Mouse (Mus musculus): Measurements from ENCODE around the gene Vac14. TPM values are rescaled to one million over a fixed set of nuclear protein-coding genes. Genes with fewer than 3 reads are reported as not detected.

The Vac14 gene
- polyA plus RNA-seq, 1 experiment from 2014 or later, result 29.3 TPM

DNA sequence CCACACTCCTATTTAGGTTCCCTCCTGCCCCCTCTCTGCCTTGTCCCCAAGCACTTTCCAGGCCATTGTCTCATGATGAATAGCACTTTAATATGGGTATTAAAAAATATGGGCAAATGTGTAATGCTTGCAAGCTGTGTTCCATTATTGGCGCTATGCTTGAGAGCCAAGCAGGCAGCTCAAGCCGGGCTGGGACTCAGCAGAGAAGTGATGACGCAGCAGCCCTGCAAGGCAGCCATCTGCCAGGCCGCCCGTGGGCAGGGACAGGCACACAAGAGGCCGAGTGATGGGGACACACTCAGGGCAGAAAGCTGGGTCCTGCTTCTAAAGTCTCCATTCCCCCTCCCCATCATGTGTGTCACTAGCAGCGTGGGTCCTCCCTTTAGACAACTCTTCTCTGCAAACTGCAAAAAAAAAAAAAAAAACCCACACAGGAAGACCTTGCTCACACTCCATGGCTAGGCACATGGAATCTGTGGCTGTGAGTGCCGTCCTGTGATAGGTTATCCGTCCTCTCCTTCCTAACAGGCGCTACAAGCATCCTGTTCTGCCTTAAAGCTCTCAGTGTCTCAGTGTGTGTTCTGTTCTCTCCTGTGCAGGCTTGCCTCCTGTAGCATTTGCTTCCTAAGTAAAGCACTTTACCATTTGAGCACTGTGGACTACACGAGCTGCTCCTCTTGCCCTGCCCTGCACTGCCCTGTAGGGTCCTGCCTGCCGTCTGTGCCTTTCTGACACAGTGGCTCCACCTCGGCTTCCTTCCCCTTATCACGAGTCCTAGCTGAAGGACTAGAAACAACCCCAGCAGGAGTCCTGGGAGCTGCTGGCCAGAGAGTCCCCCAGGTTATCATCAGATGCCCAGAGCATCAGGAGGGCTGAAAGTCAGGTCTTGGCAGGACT, 87.3 kb downstream of the Vac14 start:
- no peaks in the 10 kb centered on the region for H3K4me1 ChIP-seq (ENCODE audit: control insufficient read depth, insufficient read depth, low read length)
- H3K4me3 ChIP-seq (ENCODE audit: low read depth, low read length), result no peak overlapping the region
- H3K27ac ChIP-seq (replicated peaks; ENCODE audit: low read depth, low read length), result no peak overlapping the region
- no peaks in the 10 kb centered on the region for H3K36me3 ChIP-seq (replicated peaks; ENCODE audit: control insufficient read depth, insufficient read depth, low read depth, low read length)
- ATAC-seq (replicated peaks; ENCODE audit: insufficient number of reproducible peaks, low FRiP score, low TSS enrichment, low read depth) (no peak), DNase-seq (ENCODE audit: low spot score) (no peak)
- WGBS, result 68% methylated on average over 14 of the region's 14 CpGs
- no peak overlapping the region for H3K4me2 ChIP-seq (ENCODE audit: low read depth, low read length)
- no peaks in the 10 kb centered on the region for H3K9me3 ChIP-seq (replicated peaks; ENCODE audit: control insufficient read depth, low read length)
- no peak overlapping the region for H3K9ac ChIP-seq (replicated peaks; ENCODE audit: low read length)
- H3K27me3 ChIP-seq (ENCODE audit: control insufficient read depth, insufficient read depth, low read length), result no peaks in the 10 kb centered on the region

DNA sequence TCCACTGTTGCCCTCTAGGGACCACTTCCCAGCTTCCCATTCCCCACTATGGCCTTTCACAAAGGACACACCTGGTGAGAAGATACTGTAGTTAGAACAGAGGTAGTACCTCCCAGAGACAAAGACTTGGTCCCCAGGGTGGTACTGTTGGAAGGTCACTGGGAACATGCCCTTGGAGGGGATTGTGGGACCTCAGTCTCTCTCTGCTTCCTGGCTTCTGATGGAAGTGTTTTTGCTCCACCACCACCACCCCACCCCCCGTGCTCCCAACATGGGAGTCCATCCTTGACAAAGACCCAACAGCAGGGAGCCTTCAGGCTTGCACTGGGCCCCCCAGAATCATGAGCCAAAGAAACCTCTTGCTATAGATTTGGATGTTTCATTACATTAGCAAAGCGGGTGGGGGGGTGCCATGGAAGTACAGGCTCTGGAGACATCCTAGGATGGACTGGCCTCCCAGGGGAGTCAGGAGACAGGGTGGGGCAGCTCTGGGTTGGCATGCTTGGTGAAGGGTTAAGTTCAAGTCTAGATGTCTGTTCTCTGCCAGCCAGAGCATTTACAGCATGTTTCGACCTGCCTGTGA, 88.0 kb downstream of the Vac14 start:
- no peak for ATAC-seq (replicated peaks; ENCODE audit: insufficient number of reproducible peaks, low FRiP score, low TSS enrichment, low read depth)
- Histone ChIP-seq H3K27me3 (ENCODE audit: control insufficient read depth, insufficient read depth, low read length) (no peaks in the 10 kb centered on the region), H3K4me1 (ENCODE audit: control insufficient read depth, insufficient read depth, low read length) (no peaks in the 10 kb centered on the region), H3K4me3 (ENCODE audit: low read depth, low read length) (no peak overlapping the region), H3K9me3 (replicated peaks; ENCODE audit: control insufficient read depth, low read length) (no peaks in the 10 kb centered on the region), H3K27ac (replicated peaks; ENCODE audit: low read depth, low read length) (no peak overlapping the region), H3K36me3 (replicated peaks; ENCODE audit: control insufficient read depth, insufficient read depth, low read depth, low read length) (no peaks in the 10 kb centered on the region), H3K9ac (replicated peaks; ENCODE audit: low read length) (no peak overlapping the region), H3K4me2 (ENCODE audit: low read depth, low read length) (no peak overlapping the region)
- no peak for DNase-seq (ENCODE audit: low spot score)
- 85% methylated on average over 3 of the region's 3 CpGs for WGBS

DNA sequence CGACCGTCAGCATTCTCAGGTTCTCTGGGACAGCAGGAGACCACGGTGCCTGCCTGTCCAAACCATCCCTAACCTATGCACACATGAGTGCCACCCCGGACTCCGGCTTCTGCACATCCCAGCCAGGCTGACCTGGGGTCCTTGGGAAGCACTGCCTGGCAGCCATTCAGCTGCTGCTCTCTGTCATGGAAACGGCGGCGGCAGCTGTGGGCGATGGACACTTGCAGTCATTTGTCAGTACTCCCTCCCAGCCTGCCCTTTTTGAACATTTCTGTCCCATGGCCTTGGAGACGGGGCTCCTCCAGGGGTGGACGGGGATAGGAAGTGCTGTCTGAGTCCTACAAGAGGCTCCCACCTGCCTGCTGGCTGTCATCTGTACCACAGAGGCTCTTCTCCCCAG, 90.0 kb downstream of the Vac14 start:
- no peak overlapping the region for H3K4me3 ChIP-seq (ENCODE audit: low read depth, low read length)
- no peak overlapping the region for H3K4me2 ChIP-seq (ENCODE audit: low read depth, low read length)
- no peak for DNase-seq (ENCODE audit: low spot score)
- 86% methylated on average over 11 of the region's 11 CpGs for WGBS
- no peaks in the 10 kb centered on the region for H3K27me3 ChIP-seq (ENCODE audit: control insufficient read depth, insufficient read depth, low read length)
- H3K9ac ChIP-seq (replicated peaks; ENCODE audit: low read length), result no peak overlapping the region
- H3K9me3 ChIP-seq (replicated peaks; ENCODE audit: control insufficient read depth, low read length), result no peaks in the 10 kb centered on the region
- no peaks in the 10 kb centered on the region for H3K36me3 ChIP-seq (replicated peaks; ENCODE audit: control insufficient read depth, insufficient read depth, low read depth, low read length)
- ATAC-seq (replicated peaks; ENCODE audit: insufficient number of reproducible peaks, low FRiP score, low TSS enrichment, low read depth), result no peak
- H3K4me1 ChIP-seq (ENCODE audit: control insufficient read depth, insufficient read depth, low read length), result no peaks in the 10 kb centered on the region
- H3K27ac ChIP-seq (replicated peaks; ENCODE audit: low read depth, low read length), result no peak overlapping the region

DNA sequence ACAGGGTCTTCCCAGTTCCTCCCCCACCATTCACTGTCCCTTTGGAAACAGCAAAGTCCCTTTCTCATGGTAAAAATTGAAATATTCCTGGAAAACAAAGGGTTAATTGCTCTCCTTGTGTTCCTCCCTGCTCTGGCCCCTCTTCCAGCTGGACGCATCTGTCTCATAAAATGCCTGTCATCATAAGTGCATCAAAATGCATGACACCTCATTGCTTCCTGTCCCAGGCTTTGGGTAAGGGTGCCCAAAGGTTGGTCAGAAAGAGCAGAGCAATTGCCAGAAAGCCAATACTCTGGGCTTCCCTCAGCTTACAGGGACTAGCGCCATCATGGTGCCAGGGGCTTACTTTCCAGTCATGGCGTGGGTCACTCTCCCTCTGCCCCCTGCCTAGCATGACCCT, 92.2 kb downstream of the Vac14 start:
- H3K9ac ChIP-seq (replicated peaks; ENCODE audit: low read length), result no peak overlapping the region
- ATAC-seq (replicated peaks; ENCODE audit: insufficient number of reproducible peaks, low FRiP score, low TSS enrichment, low read depth), result no peak
- WGBS, result 49% methylated on average over 3 of the region's 3 CpGs
- no peak overlapping the region for H3K4me2 ChIP-seq (ENCODE audit: low read depth, low read length)
- no peaks in the 10 kb centered on the region for H3K36me3 ChIP-seq (replicated peaks; ENCODE audit: control insufficient read depth, insufficient read depth, low read depth, low read length)
- no peaks in the 10 kb centered on the region for H3K4me1 ChIP-seq (ENCODE audit: control insufficient read depth, insufficient read depth, low read length)
- H3K27ac ChIP-seq (replicated peaks; ENCODE audit: low read depth, low read length), result no peak overlapping the region
- no peak overlapping the region for H3K4me3 ChIP-seq (ENCODE audit: low read depth, low read length)
- H3K27me3 ChIP-seq (ENCODE audit: control insufficient read depth, insufficient read depth, low read length), result no peaks in the 10 kb centered on the region
- no peak for DNase-seq (ENCODE audit: low spot score)
- no peaks in the 10 kb centered on the region for H3K9me3 ChIP-seq (replicated peaks; ENCODE audit: control insufficient read depth, low read length)

DNA sequence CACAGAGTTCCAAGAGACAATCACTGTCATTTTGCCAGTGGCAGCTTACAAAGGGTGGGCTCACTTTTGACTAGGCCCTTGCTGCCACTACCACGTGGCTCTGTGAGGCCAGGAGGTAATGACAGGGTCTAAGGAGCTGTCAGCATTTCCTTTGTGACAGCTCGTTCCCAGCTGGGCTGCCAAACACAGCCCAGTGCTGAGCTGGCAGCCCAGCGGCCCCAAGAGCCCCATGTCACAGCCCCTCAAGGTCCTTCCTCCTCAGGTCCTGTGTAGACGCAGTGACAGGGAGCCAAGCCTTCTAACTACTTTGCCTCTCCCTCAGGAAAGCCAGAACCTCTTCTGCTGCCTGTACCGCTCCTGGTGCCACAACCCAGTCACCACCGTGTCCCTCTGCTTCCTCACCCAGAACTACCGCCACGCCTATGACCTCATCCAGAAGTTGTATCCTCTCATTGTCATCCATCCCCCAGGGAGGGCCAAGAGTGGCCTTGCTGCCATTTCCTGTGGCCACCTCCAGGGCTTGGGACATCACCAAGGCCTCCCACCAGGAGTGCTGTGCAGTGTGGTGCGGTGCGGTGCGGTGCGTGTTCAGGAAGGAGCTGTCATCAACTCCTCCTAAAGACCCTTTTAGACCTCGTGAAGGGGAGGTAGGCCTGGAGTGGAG, 93.0 kb downstream of the Vac14 start:
- no peak overlapping the region for H3K4me3 ChIP-seq (ENCODE audit: low read depth, low read length)
- no peaks in the 10 kb centered on the region for H3K9me3 ChIP-seq (replicated peaks; ENCODE audit: control insufficient read depth, low read length)
- no peaks in the 10 kb centered on the region for H3K36me3 ChIP-seq (replicated peaks; ENCODE audit: control insufficient read depth, insufficient read depth, low read depth, low read length)
- 75% methylated on average over 13 of the region's 13 CpGs for WGBS
- no peak overlapping the region for H3K9ac ChIP-seq (replicated peaks; ENCODE audit: low read length)
- no peaks in the 10 kb centered on the region for H3K27me3 ChIP-seq (ENCODE audit: control insufficient read depth, insufficient read depth, low read length)
- H3K4me2 ChIP-seq (ENCODE audit: low read depth, low read length), result no peak overlapping the region
- H3K4me1 ChIP-seq (ENCODE audit: control insufficient read depth, insufficient read depth, low read length), result no peaks in the 10 kb centered on the region
- no peak for ATAC-seq (replicated peaks; ENCODE audit: insufficient number of reproducible peaks, low FRiP score, low TSS enrichment, low read depth)
- DNase-seq (ENCODE audit: low spot score), result no peak
- H3K27ac ChIP-seq (replicated peaks; ENCODE audit: low read depth, low read length), result no peak overlapping the region

DNA sequence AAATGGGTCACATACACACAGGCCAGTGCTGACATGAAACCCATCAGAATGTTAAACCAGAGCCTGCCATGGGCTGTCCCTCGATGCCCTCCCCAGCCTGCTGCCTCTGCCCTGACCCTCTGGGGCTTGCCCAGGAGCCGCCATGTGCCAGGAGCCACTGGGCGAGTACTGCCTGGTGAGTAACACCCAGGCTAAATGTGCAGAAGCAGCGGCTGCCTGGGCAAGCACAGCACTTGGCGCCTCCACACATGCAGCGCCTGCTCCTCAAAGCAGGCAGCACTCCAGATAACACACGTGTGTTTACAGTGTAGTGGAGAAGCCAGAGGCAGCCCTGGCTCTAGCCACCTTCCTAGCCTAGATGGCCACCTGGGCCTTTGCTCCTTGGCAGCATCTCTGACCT, 94.7 kb downstream of the Vac14 start:
- H3K9ac ChIP-seq (replicated peaks; ENCODE audit: low read length), result no peak overlapping the region
- DNase-seq (ENCODE audit: low spot score) (no peak), ATAC-seq (replicated peaks; ENCODE audit: insufficient number of reproducible peaks, low FRiP score, low TSS enrichment, low read depth) (no peak)
- no peak overlapping the region for H3K27ac ChIP-seq (replicated peaks; ENCODE audit: low read depth, low read length)
- no peak overlapping the region for H3K4me3 ChIP-seq (ENCODE audit: low read depth, low read length)
- no peaks in the 10 kb centered on the region for H3K36me3 ChIP-seq (replicated peaks; ENCODE audit: control insufficient read depth, insufficient read depth, low read depth, low read length)
- H3K9me3 ChIP-seq (replicated peaks; ENCODE audit: control insufficient read depth, low read length), result no peaks in the 10 kb centered on the region
- H3K4me2 ChIP-seq (ENCODE audit: low read depth, low read length), result no peak overlapping the region
- 0 out of 2 replicates have a peak, but pooled peaks cover 2% of the 10 kb centered on the region for H3K4me1 ChIP-seq (ENCODE audit: control insufficient read depth, insufficient read depth, low read length)
- WGBS, result 93% methylated on average over 7 of the region's 7 CpGs
- H3K27me3 ChIP-seq (ENCODE audit: control insufficient read depth, insufficient read depth, low read length), result no peaks in the 10 kb centered on the region

DNA sequence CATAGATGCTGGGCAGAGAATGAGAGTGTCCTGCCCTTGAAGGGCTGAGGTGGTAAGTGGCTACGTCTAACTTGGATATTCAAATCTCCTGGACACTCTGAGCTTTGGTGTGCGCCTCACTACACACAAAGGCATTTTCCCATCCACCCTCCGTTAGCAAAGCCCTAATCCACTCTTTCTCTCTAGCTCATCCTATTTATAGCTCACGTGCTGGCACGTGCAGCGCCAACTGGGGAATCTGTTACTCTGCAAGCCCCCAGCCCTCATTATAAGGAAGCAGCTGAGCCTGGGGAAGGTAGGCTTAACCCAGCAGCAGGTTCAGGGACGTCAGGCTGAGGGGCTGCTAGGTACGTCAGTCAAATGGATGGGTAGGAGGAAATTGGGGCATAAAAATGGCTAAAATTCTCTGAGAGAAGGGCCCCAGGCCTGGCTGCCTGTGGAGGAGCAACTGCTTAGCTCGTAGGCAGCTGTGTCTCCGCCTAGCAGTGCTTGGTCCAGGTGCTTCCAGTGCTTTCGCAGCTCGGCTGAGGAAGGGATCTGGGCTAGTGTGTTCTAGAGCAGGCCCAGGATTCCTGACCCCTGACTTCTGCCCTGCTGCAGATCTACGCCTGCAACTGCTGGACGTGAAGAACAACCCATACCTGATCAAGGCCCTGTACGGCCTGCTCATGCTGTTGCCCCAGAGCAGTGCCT, 96.6 kb downstream of the Vac14 start:
- ATAC-seq (replicated peaks; ENCODE audit: insufficient number of reproducible peaks, low FRiP score, low TSS enrichment, low read depth), result no peak
- no peak overlapping the region for H3K4me2 ChIP-seq (ENCODE audit: low read depth, low read length)
- peaks cover 13% of the 10 kb centered on the region for H3K4me1 ChIP-seq (ENCODE audit: control insufficient read depth, insufficient read depth, low read length)
- no peak for DNase-seq (ENCODE audit: low spot score)
- H3K9me3 ChIP-seq (replicated peaks; ENCODE audit: control insufficient read depth, low read length), result no peaks in the 10 kb centered on the region
- H3K27ac ChIP-seq (replicated peaks; ENCODE audit: low read depth, low read length), result no peak overlapping the region
- WGBS, result 84% methylated on average over 15 of the region's 15 CpGs
- no peak overlapping the region for H3K9ac ChIP-seq (replicated peaks; ENCODE audit: low read length)
- H3K27me3 ChIP-seq (ENCODE audit: control insufficient read depth, insufficient read depth, low read length), result no peaks in the 10 kb centered on the region
- no peaks in the 10 kb centered on the region for H3K36me3 ChIP-seq (replicated peaks; ENCODE audit: control insufficient read depth, insufficient read depth, low read depth, low read length)
- no peak overlapping the region for H3K4me3 ChIP-seq (ENCODE audit: low read depth, low read length)

Data from embryonic facial prominence, embryonic 11.5 days (tissue).